Mouse (Mus musculus) thymus, adult 2 months (tissue): ENCODE data around the gene Arrdc3.

Experiments
- CTCF ChIP-seq: fragments of 200-500 bp; IDR thresholded peaks from 2 replicates; pipeline ENCODE4 v1.5.1; 2012; ENCODE audit warnings: mild to moderate bottlenecking, control low read depth, low read length, moderate library complexity, borderline replicate concordance; ENCODE audit not compliant: control insufficient read depth, poor library complexity, insufficient read depth; ENCODE audit errors: extremely low read depth
- POLR2A ChIP-seq: fragments of 200-500 bp; IDR thresholded peaks from 2 replicates; pipeline ENCODE4 v1.6.1; 2012; ENCODE audit warnings: mild to moderate bottlenecking, low read length, control low read depth, moderate library complexity; ENCODE audit not compliant: control insufficient read depth, poor library complexity, insufficient read depth; ENCODE audit errors: extremely low read depth

GRCm38 (mm10) chr13:80913361-80913760 lies 30.2 kb downstream of the Arrdc3 start:
- TF ChIP-seq POLR2A (no peak), CTCF (no peak)
